Mouse (Mus musculus): ENCODE data around the gene Vps29.
A peak's percentile ranks its signal among the peaks of the same experiment; 100 is the strongest.
"Not testable (repeated sequence)": the region's sequence is repeated elsewhere in the genome, so short reads cannot be mapped to it uniquely, and the experiment has no call there.

Vps29 gene

DNA sequence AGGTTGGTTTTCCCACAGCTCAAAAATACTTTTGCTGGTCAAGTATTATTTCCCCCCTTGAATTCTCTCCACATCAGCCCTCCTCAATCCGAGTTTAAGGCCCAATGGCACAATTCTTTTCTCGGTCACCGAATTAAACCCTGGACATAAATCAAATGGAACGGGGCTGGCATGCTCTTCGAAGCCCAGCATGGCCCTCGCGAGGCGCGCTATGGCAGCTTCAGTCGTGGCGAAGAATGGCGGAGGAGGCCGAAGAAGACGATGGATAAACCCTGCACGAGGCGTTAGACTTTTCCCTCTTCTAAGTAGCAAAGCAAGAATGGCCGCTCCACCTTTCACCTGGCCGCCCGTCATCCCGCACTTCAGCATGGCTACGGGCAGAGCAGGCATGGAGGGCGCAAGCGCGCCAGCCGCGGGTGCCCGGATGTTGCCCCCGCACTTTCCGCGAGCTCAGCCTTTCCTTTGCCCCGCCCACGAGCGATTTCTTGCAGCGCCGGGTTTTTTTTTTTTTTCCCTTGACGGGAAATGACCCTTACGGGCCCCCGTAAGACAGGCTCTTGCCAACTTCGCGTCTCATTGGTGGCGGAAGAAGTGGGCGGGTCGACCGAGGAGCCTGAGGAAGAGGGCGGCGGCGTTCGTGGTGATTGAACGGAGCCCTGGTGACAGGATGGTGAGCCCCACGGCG is at the start of gene Vps29, which contains the start of gene Rad9b:
Gene Vps29, plus strand, starts transcription at position 563 of the 685 bp plus-strand sequence.
Gene Rad9b, minus strand, starts transcription at position 427 of the 685 bp plus-strand sequence.
- peak; percentile 97 for DNase-seq (ENCODE audit: low spot score)

- DNase-seq (ENCODE audit: low spot score): no peak
Measured at GRCm38 (mm10) chr5:122304541-122304940, 49.6 kb upstream of the Vps29 start.

DNA sequence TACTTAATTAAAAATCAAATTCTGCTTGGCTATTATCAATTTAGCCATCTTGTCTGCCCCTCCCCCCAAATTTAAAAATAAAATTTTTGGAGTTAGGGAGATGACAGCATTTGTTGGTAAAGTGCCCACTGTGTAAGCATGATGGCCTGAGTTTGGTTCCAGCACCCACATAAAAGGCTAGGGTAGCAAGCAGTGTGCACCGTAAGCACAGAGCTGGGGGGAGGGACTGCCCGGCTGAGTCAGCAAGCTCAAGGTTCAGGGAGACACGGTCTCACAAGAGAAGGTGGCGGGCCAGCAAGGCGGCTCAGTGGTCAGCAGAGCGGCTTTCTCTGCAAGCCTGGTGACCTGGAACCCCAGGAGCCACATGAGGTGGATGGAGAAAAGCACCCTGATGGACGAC is 48.7 kb upstream of the Vps29 start:
- no peak for DNase-seq (ENCODE audit: low spot score)

DNA sequence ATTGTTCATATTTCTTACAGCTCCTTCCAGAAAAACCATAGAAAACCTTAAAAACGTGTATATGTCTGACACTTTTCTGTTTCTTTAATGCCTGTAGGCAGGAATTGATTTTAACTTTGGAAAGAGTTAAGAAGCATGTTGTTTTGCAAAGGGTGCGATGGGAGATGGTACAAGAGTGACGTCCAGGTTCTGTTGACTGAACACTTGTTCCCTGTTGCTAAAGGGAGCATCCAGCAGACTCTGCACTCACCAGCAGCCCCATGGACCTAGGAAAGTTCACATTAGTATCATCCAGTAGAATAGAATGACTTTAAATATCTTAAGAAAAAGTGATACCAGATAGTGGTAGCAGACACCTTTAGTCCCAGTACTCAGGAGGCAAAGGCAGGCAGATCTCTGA is 47.6 kb upstream of the Vps29 start:
- DNase-seq (ENCODE audit: low spot score): no peak

- DNase-seq (ENCODE audit: low spot score): no peak
Measured at GRCm38 (mm10) chr5:122310699-122311098, 43.5 kb upstream of the Vps29 start.

- no peak for DNase-seq (ENCODE audit: low spot score)
Measured at GRCm38 (mm10) chr5:122311692-122312091, 42.5 kb upstream of the Vps29 start.

GRCm38 (mm10) chr5:122312346-122312745 is 41.8 kb upstream of the Vps29 start:
- no peak for DNase-seq (ENCODE audit: low spot score)

GRCm38 (mm10) chr5:122312942-122313684 is 41.1 kb upstream of the Vps29 start:
- DNase-seq (ENCODE audit: low spot score): no peak

- DNase-seq (ENCODE audit: low spot score): peak; percentile 41
Measured at GRCm38 (mm10) chr5:122314966-122315667, 39.1 kb upstream of the Vps29 start.

DNA sequence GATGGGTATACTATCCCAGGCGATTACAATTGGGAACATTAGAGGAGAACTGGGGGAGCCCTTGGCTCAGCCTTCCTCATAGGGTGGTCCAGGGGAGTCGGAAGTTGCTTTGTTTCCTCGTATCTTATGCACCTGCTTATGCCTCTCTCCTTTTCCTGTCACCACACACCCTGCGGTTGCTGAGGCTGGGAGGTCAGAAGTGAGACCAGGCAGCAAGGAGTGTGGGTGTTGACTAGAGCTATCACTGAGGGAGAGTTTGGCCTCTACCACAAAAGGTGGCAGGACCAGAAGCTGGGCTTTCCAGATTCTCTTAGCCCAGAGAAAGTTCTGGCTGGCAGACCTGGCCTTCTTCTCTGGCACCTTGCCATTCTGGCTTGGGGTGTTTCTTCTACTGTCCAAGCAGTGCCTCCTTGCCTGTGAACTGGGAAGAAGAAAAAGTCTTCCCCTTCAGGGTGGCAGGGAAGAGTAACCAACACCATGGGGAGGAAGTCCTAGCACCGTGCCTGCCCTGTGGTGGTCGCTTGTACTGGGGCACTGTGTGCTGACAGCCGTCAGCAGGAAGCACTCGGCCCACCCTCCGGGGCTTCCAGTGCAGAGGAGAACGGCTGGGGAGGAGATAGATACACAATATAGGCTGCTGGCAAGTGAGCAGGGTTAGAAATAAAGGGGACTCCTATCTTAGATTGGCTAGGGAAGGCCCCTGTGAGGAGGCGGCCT is 36.7 kb upstream of the Vps29 start:
- DNase-seq (ENCODE audit: low spot score): no peak

GRCm38 (mm10) chr5:122318100-122318499 is 36.1 kb upstream of the Vps29 start:
- no peak for DNase-seq (ENCODE audit: low spot score)

GRCm38 (mm10) chr5:122318976-122319375 is 35.2 kb upstream of the Vps29 start:
- DNase-seq (ENCODE audit: low spot score): not testable (repeated sequence)

- DNase-seq (ENCODE audit: low spot score): no peak
Measured at GRCm38 (mm10) chr5:122319474-122320204, 34.5 kb upstream of the Vps29 start.

GRCm38 (mm10) chr5:122320205-122320781 is 33.9 kb upstream of the Vps29 start:
- no peak for DNase-seq (ENCODE audit: low spot score)

DNA sequence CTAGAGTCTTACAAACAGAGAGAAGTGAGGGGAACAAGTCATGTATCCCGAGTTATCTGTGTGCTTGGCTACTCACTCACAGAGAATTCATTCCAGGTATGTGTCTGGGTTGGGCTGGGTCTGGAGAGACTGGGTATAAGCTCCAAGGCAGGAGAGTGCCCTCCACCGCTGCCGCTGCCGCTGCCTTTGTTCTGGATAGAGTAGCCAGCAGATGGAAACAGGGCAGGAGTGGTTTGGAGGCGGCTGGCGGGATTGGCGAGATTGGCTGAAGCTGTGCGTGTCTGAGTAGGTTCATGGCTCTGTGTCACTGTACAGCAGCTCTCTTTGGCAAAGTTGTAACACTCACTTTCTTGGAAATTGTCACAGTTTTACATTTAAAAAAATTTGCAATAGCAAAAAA is 30.6 kb upstream of the Vps29 start:
- DNase-seq (ENCODE audit: low spot score): no peak

- no peak for DNase-seq (ENCODE audit: low spot score)
Measured at GRCm38 (mm10) chr5:122324608-122325431, 29.3 kb upstream of the Vps29 start.

DNA sequence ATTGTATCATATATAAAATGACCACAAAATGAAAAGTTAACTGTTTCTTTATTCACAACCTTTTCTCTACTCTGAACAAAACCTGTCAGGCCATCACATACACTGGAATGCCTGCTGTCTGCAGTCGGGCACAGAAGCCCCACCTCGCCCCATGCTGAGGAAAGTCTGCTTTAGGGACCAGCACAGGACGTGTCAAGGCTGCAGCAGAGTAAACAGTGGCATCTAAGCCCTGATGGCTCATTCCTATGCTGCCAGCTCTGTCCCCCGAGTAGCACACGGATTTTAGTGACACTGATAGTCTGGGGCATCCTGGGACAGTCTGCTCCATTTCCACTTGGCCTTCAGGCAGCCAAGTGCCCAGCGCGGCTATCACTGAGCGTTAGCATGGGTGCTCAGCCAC is 28.7 kb upstream of the Vps29 start:
- no peak for DNase-seq (ENCODE audit: low spot score)

DNA sequence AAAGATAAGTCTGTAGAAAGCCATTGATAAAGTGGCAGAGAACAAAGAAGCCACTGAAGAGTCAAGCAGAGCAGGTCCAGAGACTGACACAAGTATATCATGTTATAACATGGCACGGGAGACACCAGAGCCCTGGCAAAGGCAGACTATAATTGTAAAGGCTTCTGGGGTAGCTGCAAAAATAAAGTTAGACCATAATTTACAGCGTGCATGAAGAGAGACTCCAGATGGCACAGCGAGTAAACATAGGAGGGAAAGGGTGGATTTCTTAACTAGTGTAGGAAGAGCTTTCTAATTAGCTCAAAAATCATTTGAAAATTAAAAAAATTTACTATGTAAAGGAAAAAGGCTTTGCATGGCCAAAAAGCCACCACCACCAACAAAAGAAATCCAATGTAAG is 26.9 kb upstream of the Vps29 start:
- no peak for DNase-seq (ENCODE audit: low spot score)

GRCm38 (mm10) chr5:122330269-122330668 is 23.9 kb upstream of the Vps29 start:
- DNase-seq (ENCODE audit: low spot score): no peak

GRCm38 (mm10) chr5:122334682-122335081 is 19.5 kb upstream of the Vps29 start:
- no peak for DNase-seq (ENCODE audit: low spot score)

Measured in ovary, postnatal 10 days (tissue).